Mouse (Mus musculus) kidney, postnatal 0 days (tissue): ENCODE measurements around the gene Serpinb2. TPM values are rescaled to one million over a fixed set of nuclear protein-coding genes. Genes with fewer than 3 reads are reported as not detected.

Experiments used
- ATAC-seq: fragments of 200-750 bp; cut with Nextera tagmentation; replicated peaks from 2 replicates; pipeline ENCODE4 v1.8.0; 2017; ENCODE audit warnings: low read depth, moderate number of reproducible peaks, moderate TSS enrichment, moderate library complexity; ENCODE audit not compliant: low FRiP score
- DNase-seq: peaks from one replicate; pipeline ENCODE4 v3.0.0-alpha.2; 2016; ENCODE audit warnings: low spot score
- H3K27ac ChIP-seq: fragments of 300-500 bp; sonication (generic); 2 replicates; pipeline ENCODE4 v1.5.1; 2014; ENCODE audit warnings: mild to moderate bottlenecking
- H3K27me3 ChIP-seq: fragments of 300-500 bp; sonication (generic); 2 replicates; pipeline ENCODE4 v1.6.1; 2014; ENCODE audit warnings: low read length, mixed read lengths; ENCODE audit not compliant: insufficient read depth
- H3K36me3 ChIP-seq: fragments of 300-500 bp; sonication (generic); 2 replicates; pipeline ENCODE4 v1.6.1; 2014; ENCODE audit warnings: low read length, mixed read lengths; ENCODE audit not compliant: insufficient read depth
- H3K4me1 ChIP-seq: fragments of 300-500 bp; sonication (generic); replicated peaks from 2 replicates; pipeline ENCODE4 v1.6.1; 2014; ENCODE audit warnings: antibody characterized with exemption, low read length, mixed read lengths; ENCODE audit not compliant: insufficient read depth
- H3K4me2 ChIP-seq: fragments of 300-500 bp; sonication (generic); 2 replicates; pipeline ENCODE4 v1.6.1; 2014; ENCODE audit warnings: mild to moderate bottlenecking, low read length, moderate library complexity, mixed read lengths
- H3K4me3 ChIP-seq: fragments of 300-500 bp; sonication (generic); replicated peaks from 2 replicates; pipeline ENCODE4 v1.5.1; 2014; ENCODE audit warnings: low read depth, low read length
- H3K9ac ChIP-seq: fragments of 300-500 bp; sonication (generic); 2 replicates; pipeline ENCODE4 v1.6.1; 2014; ENCODE audit warnings: low read depth, low read length
- H3K9me3 ChIP-seq: fragments of 300-500 bp; sonication (generic); replicated peaks from 2 replicates; pipeline ENCODE4 v1.6.1; 2016; ENCODE audit warnings: low read length, inconsistent platforms, mixed read lengths
- CTCF ChIP-seq: IDR thresholded peaks from 2 replicates; pipeline ENCODE4 v1.5.1; 2016; ENCODE audit warnings: antibody characterized with exemption, low read depth, mild to moderate bottlenecking, moderate library complexity
- WGBS: fragments of 180-500 bp; shearing (Covaris S2); extraction: QIAGEN DNeasy Blood & Tissue Kit; methylation state at CpG from one replicate; pipeline ENCODE4 v1.1.7; 2014; 5-methylcytosine and 5-hydroxymethylcytosine counted together
- polyA plus RNA-seq: library from polyadenylated mRNA; unstranded; fragments of >200 nt; fragmentation: Nextera tagmentation; extraction: Ambion mirVana; gene quantifications from 2 replicates; pipeline ENCODE4 v1.2.1, GENCODE M21; 2015

Serpinb2 gene
- polyA plus RNA-seq, 1 experiment from 2014 or later = not detected

GRCm38 (mm10) chr1:107505898-107506562 lies 5.2 kb upstream of the Serpinb2 start:
- no peak for ATAC-seq
- H3K27me3 ChIP-seq = no peaks in the 10 kb centered on the region
- no peak for TF ChIP-seq CTCF
- H3K4me1 ChIP-seq = no peaks in the 10 kb centered on the region
- H3K9ac ChIP-seq = no peak overlapping the region
- no peak overlapping the region for H3K4me3 ChIP-seq
- H3K36me3 ChIP-seq = no peaks in the 10 kb centered on the region
- H3K4me2 ChIP-seq = no peak overlapping the region
- H3K9me3 ChIP-seq = no peaks in the 10 kb centered on the region
- H3K27ac ChIP-seq = no peak overlapping the region
- no peak for DNase-seq
- WGBS = 87% methylated on average over 8 of the region's 8 CpGs

- no peak overlapping the region for H3K9ac ChIP-seq
- no peak for ATAC-seq
These were observed 1.2 kb downstream of the Serpinb2 start for GRCm38 (mm10) chr1:107512194-107513138.

GRCm38 (mm10) chr1:107513530-107513929 lies 2.3 kb downstream of the Serpinb2 start:
- 81% methylated on average over 1 of the region's 1 CpGs for WGBS
- Histone ChIP-seq H3K27ac (no peak overlapping the region), H3K27me3 (no peaks in the 10 kb centered on the region), H3K9ac (no peak overlapping the region), H3K4me3 (no peak overlapping the region), H3K36me3 (no peaks in the 10 kb centered on the region), H3K4me1 (no peaks in the 10 kb centered on the region), H3K4me2 (no peak overlapping the region), H3K9me3 (no peaks in the 10 kb centered on the region)
- no peak for DNase-seq
- no peak for TF ChIP-seq CTCF
- no peak for ATAC-seq

More at GRCm38 (mm10) chr1:107512194-107513138, 1.2 kb downstream of the Serpinb2 start:
- TF ChIP-seq CTCF = no peak
- 72% methylated on average over 2 of the region's 2 CpGs for WGBS
- DNase-seq = no peak
- H3K9me3 ChIP-seq = no peaks in the 10 kb centered on the region
- no peak overlapping the region for H3K4me2 ChIP-seq
- H3K36me3 ChIP-seq = no peaks in the 10 kb centered on the region
- H3K27me3 ChIP-seq = no peaks in the 10 kb centered on the region
- no peak overlapping the region for H3K4me3 ChIP-seq
- no peak overlapping the region for H3K27ac ChIP-seq
- no peaks in the 10 kb centered on the region for H3K4me1 ChIP-seq

- H3K9ac ChIP-seq = no peak overlapping the region
- 71% methylated on average over 2 of the region's 2 CpGs for WGBS
- H3K36me3 ChIP-seq = no peaks in the 10 kb centered on the region
- H3K27ac ChIP-seq = no peak overlapping the region
- no peak overlapping the region for H3K4me3 ChIP-seq
- no peak for ATAC-seq
- no peak for DNase-seq
- no peak for TF ChIP-seq CTCF
- no peaks in the 10 kb centered on the region for H3K9me3 ChIP-seq
- no peaks in the 10 kb centered on the region for H3K27me3 ChIP-seq
- no peaks in the 10 kb centered on the region for H3K4me1 ChIP-seq
- no peak overlapping the region for H3K4me2 ChIP-seq
These were observed 4.7 kb downstream of the Serpinb2 start for GRCm38 (mm10) chr1:107515839-107516498.

- Histone ChIP-seq H3K9me3 (no peaks in the 10 kb centered on the region), H3K4me1 (no peaks in the 10 kb centered on the region), H3K27ac (no peak overlapping the region), H3K27me3 (no peaks in the 10 kb centered on the region), H3K4me2 (no peak overlapping the region), H3K4me3 (no peak overlapping the region), H3K9ac (no peak overlapping the region), H3K36me3 (no peaks in the 10 kb centered on the region)
- TF ChIP-seq CTCF = no peak
- no peak for DNase-seq
- 80% methylated on average over 4 of the region's 4 CpGs for WGBS
- no peak for ATAC-seq
These were observed 14.4 kb downstream of the Serpinb2 start for GRCm38 (mm10) chr1:107525592-107525991.

GRCm38 (mm10) chr1:107528325-107529078 lies 17.3 kb downstream of the Serpinb2 start:
- Histone ChIP-seq H3K4me3 (no peak overlapping the region), H3K9ac (no peak overlapping the region), H3K4me2 (no peak overlapping the region), H3K27ac (no peak overlapping the region), H3K27me3 (no peaks in the 10 kb centered on the region), H3K9me3 (no peaks in the 10 kb centered on the region), H3K36me3 (no peaks in the 10 kb centered on the region), H3K4me1 (no peaks in the 10 kb centered on the region)
- TF ChIP-seq CTCF = no peak
- WGBS = 75% methylated on average over 3 of the region's 3 CpGs
- DNase-seq (no peak), ATAC-seq (no peak)
